Mouse (Mus musculus): ENCODE data around the gene Pdlim4. TPM values are rescaled to one million over a fixed set of nuclear protein-coding genes. Genes with fewer than 3 reads are reported as not detected.

Pdlim4 gene
- polyA plus RNA-seq, 1 experiment = 4.4 TPM

GRCm38 (mm10) chr11:54062086-54062752 lies 6.6 kb downstream of the Pdlim4 start:
- Histone ChIP-seq H3K4me3 (ENCODE audit: control insufficient read depth, low read depth, low read length) (no peak overlapping the region), H3K4me1 (ENCODE audit: control insufficient read depth, insufficient read depth, low read length) (no peaks in the 10 kb centered on the region; the same call in none of the 2 replicates), H3K27ac (ENCODE audit: control insufficient read depth, insufficient read depth, low read depth, low read length) (no peak overlapping the region), H3K36me3 (ENCODE audit: control insufficient read depth, insufficient read depth, low read length) (no peaks in the 10 kb centered on the region), H3K27me3 (ENCODE audit: control insufficient read depth, insufficient read depth, low read length) (no peaks in the 10 kb centered on the region)
- TF ChIP-seq CTCF (IDR thresholded peaks at IDR 0.05; ENCODE audit: control insufficient read depth, insufficient read depth, insufficient replicate concordance, low read depth, low read length) = no peak
- TF ChIP-seq POLR2A (IDR thresholded peaks at IDR 0.05; ENCODE audit: control insufficient read depth, low read depth, low read length) = no peak

GRCm38 (mm10) chr11:54060316-54060715 lies 8.5 kb downstream of the Pdlim4 start:
- no peak for TF ChIP-seq POLR2A (IDR thresholded peaks at IDR 0.05; ENCODE audit: control insufficient read depth, low read depth, low read length)
- TF ChIP-seq CTCF (IDR thresholded peaks at IDR 0.05; ENCODE audit: control insufficient read depth, insufficient read depth, insufficient replicate concordance, low read depth, low read length) = no peak
- Histone ChIP-seq H3K4me3 (ENCODE audit: control insufficient read depth, low read depth, low read length) (no peak overlapping the region), H3K27me3 (ENCODE audit: control insufficient read depth, insufficient read depth, low read length) (no peaks in the 10 kb centered on the region), H3K27ac (ENCODE audit: control insufficient read depth, insufficient read depth, low read depth, low read length) (no peak overlapping the region), H3K36me3 (ENCODE audit: control insufficient read depth, insufficient read depth, low read length) (no peaks in the 10 kb centered on the region), H3K4me1 (ENCODE audit: control insufficient read depth, insufficient read depth, low read length) (no peaks in the 10 kb centered on the region; the same call in none of the 2 replicates)

GRCm38 (mm10) chr11:54059526-54059925 lies 9.3 kb downstream of the Pdlim4 start:
- no peaks in the 10 kb centered on the region for H3K27me3 ChIP-seq (ENCODE audit: control insufficient read depth, insufficient read depth, low read length)
- no peak overlapping the region for H3K27ac ChIP-seq (ENCODE audit: control insufficient read depth, insufficient read depth, low read depth, low read length)
- no peak overlapping the region for H3K4me3 ChIP-seq (ENCODE audit: control insufficient read depth, low read depth, low read length)
- H3K4me1 ChIP-seq (ENCODE audit: control insufficient read depth, insufficient read depth, low read length) = no peaks in the 10 kb centered on the region; the same call in none of the 2 replicates
- H3K36me3 ChIP-seq (ENCODE audit: control insufficient read depth, insufficient read depth, low read length) = no peaks in the 10 kb centered on the region
- TF ChIP-seq POLR2A (IDR thresholded peaks at IDR 0.05; ENCODE audit: control insufficient read depth, low read depth, low read length) (no peak), CTCF (IDR thresholded peaks at IDR 0.05; ENCODE audit: control insufficient read depth, insufficient read depth, insufficient replicate concordance, low read depth, low read length) (no peak)

- Histone ChIP-seq H3K27me3 (ENCODE audit: control insufficient read depth, insufficient read depth, low read length) (no peaks in the 10 kb centered on the region), H3K27ac (ENCODE audit: control insufficient read depth, insufficient read depth, low read depth, low read length) (no peak overlapping the region), H3K36me3 (ENCODE audit: control insufficient read depth, insufficient read depth, low read length) (no peaks in the 10 kb centered on the region), H3K4me3 (ENCODE audit: control insufficient read depth, low read depth, low read length) (no peak overlapping the region), H3K4me1 (ENCODE audit: control insufficient read depth, insufficient read depth, low read length) (no peaks in the 10 kb centered on the region; the same call in none of the 2 replicates)
- no peak for TF ChIP-seq CTCF (IDR thresholded peaks at IDR 0.05; ENCODE audit: control insufficient read depth, insufficient read depth, insufficient replicate concordance, low read depth, low read length)
- TF ChIP-seq POLR2A (IDR thresholded peaks at IDR 0.05; ENCODE audit: control insufficient read depth, low read depth, low read length) = no peak
Observed at GRCm38 (mm10) chr11:54058643-54059042, 10.2 kb downstream of the Pdlim4 start.

- Histone ChIP-seq H3K4me3 (ENCODE audit: control insufficient read depth, low read depth, low read length) (no peak overlapping the region), H3K27me3 (ENCODE audit: control insufficient read depth, insufficient read depth, low read length) (no peaks in the 10 kb centered on the region), H3K27ac (ENCODE audit: control insufficient read depth, insufficient read depth, low read depth, low read length) (no peak overlapping the region), H3K36me3 (ENCODE audit: control insufficient read depth, insufficient read depth, low read length) (no peaks in the 10 kb centered on the region), H3K4me1 (ENCODE audit: control insufficient read depth, insufficient read depth, low read length) (no peaks in the 10 kb centered on the region; the same call in 1 of the 2 replicates)
- TF ChIP-seq POLR2A (IDR thresholded peaks at IDR 0.05; ENCODE audit: control insufficient read depth, low read depth, low read length) (no peak), CTCF (IDR thresholded peaks at IDR 0.05; ENCODE audit: control insufficient read depth, insufficient read depth, insufficient replicate concordance, low read depth, low read length) (no peak)
Observed at GRCm38 (mm10) chr11:54058056-54058617, 10.7 kb downstream of the Pdlim4 start.

GRCm38 (mm10) chr11:54057428-54057827 lies 11.4 kb downstream of the Pdlim4 start:
- H3K4me3 ChIP-seq (ENCODE audit: control insufficient read depth, low read depth, low read length) = no peak overlapping the region

GRCm38 (mm10) chr11:54056132-54056531 lies 12.7 kb downstream of the Pdlim4 start:
- H3K4me1 ChIP-seq (ENCODE audit: control insufficient read depth, insufficient read depth, low read length) = no peaks in the 10 kb centered on the region; the same call in 1 of the 2 replicates
- no peaks in the 10 kb centered on the region for H3K36me3 ChIP-seq (ENCODE audit: control insufficient read depth, insufficient read depth, low read length)
- no peak overlapping the region for H3K4me3 ChIP-seq (ENCODE audit: control insufficient read depth, low read depth, low read length)
- H3K27me3 ChIP-seq (ENCODE audit: control insufficient read depth, insufficient read depth, low read length) = no peaks in the 10 kb centered on the region
- TF ChIP-seq POLR2A (IDR thresholded peaks at IDR 0.05; ENCODE audit: control insufficient read depth, low read depth, low read length) = no peak
- no peak for TF ChIP-seq CTCF (IDR thresholded peaks at IDR 0.05; ENCODE audit: control insufficient read depth, insufficient read depth, insufficient replicate concordance, low read depth, low read length)
- no peak overlapping the region for H3K27ac ChIP-seq (ENCODE audit: control insufficient read depth, insufficient read depth, low read depth, low read length)

More at GRCm38 (mm10) chr11:54057428-54057827, 11.4 kb downstream of the Pdlim4 start:
- H3K27me3 ChIP-seq (ENCODE audit: control insufficient read depth, insufficient read depth, low read length) = no peaks in the 10 kb centered on the region
- H3K4me1 ChIP-seq (ENCODE audit: control insufficient read depth, insufficient read depth, low read length) = no peaks in the 10 kb centered on the region; the same call in 1 of the 2 replicates
- no peaks in the 10 kb centered on the region for H3K36me3 ChIP-seq (ENCODE audit: control insufficient read depth, insufficient read depth, low read length)
- no peak overlapping the region for H3K27ac ChIP-seq (ENCODE audit: control insufficient read depth, insufficient read depth, low read depth, low read length)
- TF ChIP-seq POLR2A (IDR thresholded peaks at IDR 0.05; ENCODE audit: control insufficient read depth, low read depth, low read length) (no peak), CTCF (IDR thresholded peaks at IDR 0.05; ENCODE audit: control insufficient read depth, insufficient read depth, insufficient replicate concordance, low read depth, low read length) (no peak)
